Comparison of ENCODE assay signal across 8 mouse cellular contexts in genomic region chr17:66448421-66449405, GRCm38 (mm10). TPM values are rescaled to one million over a fixed set of nuclear protein-coding genes. Genes with fewer than 3 reads are reported as not detected.
DNase-seq lines count a peak whose midpoint lies in the region; ATAC-seq and TF ChIP-seq lines count a peak whose summit lies in the region.

No protein-coding gene starts in this region.

- H3K36me3 ChIP-seq in megakaryocyte, embryonic 14.5 days (replicated peaks; ENCODE audit: low read length): no peaks in the 10 kb centered on the region
- no peaks in the 10 kb centered on the region for H3K36me3 ChIP-seq in kidney, adult 2 months (ENCODE audit: control insufficient read depth, insufficient read depth, low read length)
- H3K36me3 ChIP-seq in liver, embryonic 14.5 days (replicated peaks; ENCODE audit: control insufficient read depth, insufficient read depth, low read depth): no peaks in the 10 kb centered on the region
- H3K36me3 ChIP-seq in neural tube, embryonic 15.5 days: no peaks in the 10 kb centered on the region

- TF ChIP-seq CTCF in cortical plate, adult 2 months (IDR thresholded peaks at IDR 0.05; ENCODE audit: extremely low read depth, insufficient read depth, low read length): no peak
- TF ChIP-seq CTCF in kidney, adult 2 months (conservative IDR thresholded peaks at IDR 0.05; ENCODE audit: insufficient read depth, insufficient read length, low read depth, low read length): no peak
- TF ChIP-seq CTCF in liver, embryonic 14.5 days (IDR thresholded peaks at IDR 0.05; ENCODE audit: low read depth): 0 out of 2 replicates have a peak, but pooled peaks have one; percentile 7

- H3K4me3 ChIP-seq in megakaryocyte, embryonic 14.5 days (replicated peaks): peak overlapping the region; percentile 93
- H3K4me3 ChIP-seq in cortical plate, adult 2 months (ENCODE audit: insufficient read depth, low read length): peak overlapping the region; percentile 48
- H3K4me3 ChIP-seq in kidney, adult 2 months (ENCODE audit: insufficient read depth, low read depth, low read length): peak overlapping the region; percentile 95
- peak overlapping the region; percentile 36 to 52 for H3K4me3 ChIP-seq in liver, embryonic 14.5 days (ENCODE audit: insufficient read depth in 1 of 2, low read depth in 2 of 2, low read length in 2 of 2)
- peak overlapping the region; percentile 84 for H3K4me3 ChIP-seq in neural tube, embryonic 15.5 days (replicated peaks)

- H3K27ac ChIP-seq in cortical plate, adult 2 months (ENCODE audit: insufficient read depth, low read length): peak overlapping the region; percentile 96
- no peak overlapping the region for H3K27ac ChIP-seq in kidney, adult 2 months (ENCODE audit: insufficient read depth, low read depth, low read length)
- H3K27ac ChIP-seq in liver, embryonic 14.5 days: no peak overlapping the region
- H3K27ac ChIP-seq in neural tube, embryonic 15.5 days (replicated peaks): peak overlapping the region; percentile 91

- DNase-seq in heart, adult 18-20 months: peak; percentile 44 to 70
- DNase-seq in kidney, adult 2 months: peak; percentile 24
- DNase-seq in liver, embryonic 14.5 days (ENCODE audit: low read depth in 3 of 3, low spot score in 3 of 3): no peak

- peak overlapping the region; percentile 66 for H3K4me2 ChIP-seq in liver, embryonic 14.5 days (ENCODE audit: low read depth)
- peak overlapping the region; percentile 91 for H3K4me2 ChIP-seq in neural tube, embryonic 15.5 days

- H3K27me3 ChIP-seq in megakaryocyte, embryonic 14.5 days (replicated peaks): peaks cover 87% of the 10 kb centered on the region
- no peaks in the 10 kb centered on the region for H3K27me3 ChIP-seq in kidney, adult 2 months (replicated peaks; ENCODE audit: control insufficient read depth, insufficient read depth, low read length)
- peaks cover 62% of the 10 kb centered on the region for H3K27me3 ChIP-seq in liver, embryonic 14.5 days (ENCODE audit: control insufficient read depth, insufficient read depth, low read length)
- no peaks in the 10 kb centered on the region for H3K27me3 ChIP-seq in neural tube, embryonic 15.5 days (replicated peaks)

- TF ChIP-seq POLR2A in cortical plate, adult 2 months (IDR thresholded peaks at IDR 0.05; ENCODE audit: extremely low read depth, insufficient read depth, low read length): no peak
- no peak for TF ChIP-seq POLR2A in kidney, adult 2 months (IDR thresholded peaks at IDR 0.05; ENCODE audit: low read depth, low read length)

- H3K9me3 ChIP-seq in megakaryocyte, embryonic 14.5 days: 0 out of 2 replicates have a peak, but pooled peaks cover 4% of the 10 kb centered on the region
- no peaks in the 10 kb centered on the region for H3K9me3 ChIP-seq in liver, embryonic 14.5 days (ENCODE audit: control insufficient read depth, low read length)
- H3K9me3 ChIP-seq in neural tube, embryonic 15.5 days (replicated peaks): no peaks in the 10 kb centered on the region

- no peak for TF ChIP-seq EP300 in liver, embryonic 14.5 days (IDR thresholded peaks at IDR 0.05; ENCODE audit: low read depth)

- H3K9ac ChIP-seq in liver, embryonic 14.5 days (replicated peaks): no peak overlapping the region
- peak overlapping the region; percentile 92 for H3K9ac ChIP-seq in neural tube, embryonic 15.5 days (replicated peaks)

- peaks cover 32% of the 10 kb centered on the region for H3K4me1 ChIP-seq in megakaryocyte, embryonic 14.5 days
- no peaks in the 10 kb centered on the region; the same call in 1 of the 2 replicates for H3K4me1 ChIP-seq in cortical plate, adult 2 months (ENCODE audit: control insufficient read depth, insufficient read depth, low read length)
- H3K4me1 ChIP-seq in kidney, adult 2 months (ENCODE audit: control insufficient read depth, insufficient read depth, low read length): no peaks in the 10 kb centered on the region
- no peaks in the 10 kb centered on the region for H3K4me1 ChIP-seq in liver, embryonic 14.5 days (replicated peaks; ENCODE audit: control insufficient read depth in 2 of 2, insufficient read depth in 2 of 2, low read length in 1 of 2)
- peaks cover 62% of the 10 kb centered on the region for H3K4me1 ChIP-seq in neural tube, embryonic 15.5 days

- 2% methylated on average over 134 of the region's 136 CpGs for WGBS in kidney, adult 2 months
- WGBS in liver, embryonic 14.5 days (ENCODE audit: insufficient replicate concordance): 1% methylated on average over 104 of the region's 136 CpGs
- WGBS in neural tube, embryonic 15.5 days: under 1% methylated on average over 93 of the region's 136 CpGs

- no peak for ATAC-seq in megakaryocyte, adult 5-6 weeks (ENCODE audit: poor library complexity, severe bottlenecking)
- ATAC-seq in liver, embryonic 14.5 days (ENCODE audit: insufficient read depth): no peak
- peak; percentile 26 for ATAC-seq in neural tube, embryonic 15.5 days (ENCODE audit: low FRiP score)
- ATAC-seq in erythroid progenitor cell, adult 5-6 weeks (replicated peaks; ENCODE audit: low FRiP score, poor library complexity, severe bottlenecking): no peak

RNA-seq across cellular contexts. Expression of gene Mtcl1, which starts 0.8 kb away (rescaled TPM):
- not detected in 2 replicates for polyA plus RNA-seq in megakaryocyte, embryonic 14.5 days (2012; ENCODE audit: insufficient read depth, low replicate concordance)
- total RNA-seq in megakaryocyte, adult 5-6 weeks (2015): not detected in 2 replicates
- total RNA-seq in megakaryocyte, adult 5-6 weeks (2017): 0.73 TPM in 1 of 2 replicates, not detected in the other
- polyA plus RNA-seq in cortical plate, adult 2 months (2012; rRNA removed): 46.6 and 47.8 TPM in 2 replicates
- total RNA-seq in heart, adult 18-20 months (2021): 1 to 10 TPM; 4.3 to 4.9 TPM
- 3.5 and 4.4 TPM in 2 replicates for polyA plus RNA-seq in kidney, adult 2 months (2012; rRNA removed)
- polyA plus RNA-seq in liver, embryonic 14.5 days (2012; rRNA removed): 0.08 and 0.17 TPM in 2 replicates
- polyA plus RNA-seq in liver, embryonic 14.5 days (2014; fragmentation: Nextera tagmentation; extraction: Ambion mirVana): 0.06 TPM in 1 of 2 replicates, not detected in the other
- 26.5 and 27.7 TPM in 2 replicates for polyA plus RNA-seq in neural tube, embryonic 15.5 days (2015; fragmentation: Nextera tagmentation; extraction: Ambion mirVana)
- not detected in 2 replicates for total RNA-seq in erythroid progenitor cell, adult 5-6 weeks (2015; ENCODE audit: low replicate concordance)
- total RNA-seq in erythroid progenitor cell, adult 5-6 weeks (2017; ENCODE audit: low replicate concordance): not detected in 2 replicates

Comparison
In these comparisons a context has a peak if more than half of its experiments do, and no peak if none do; other contexts are left out.
1. H3K4me3 ChIP-seq: peak in every context shown above with its lines; median percentile 95 in kidney, adult 2 months; 93 in megakaryocyte, embryonic 14.5 days; 84 in neural tube, embryonic 15.5 days; 48 in cortical plate, adult 2 months; 44 in liver, embryonic 14.5 days.
2. H3K27ac ChIP-seq: peak in cortical plate, adult 2 months (single experiment) and neural tube, embryonic 15.5 days (single experiment); none in kidney, adult 2 months (single experiment) and liver, embryonic 14.5 days (single experiment).
3. DNase-seq: peak in heart, adult 18-20 months (2 of 2) and kidney, adult 2 months (single experiment); none in liver, embryonic 14.5 days (0 of 3).